Mouse (Mus musculus) brown adipose tissue, adult 24 weeks (tissue): ENCODE measurements at regions not wholly inside any gene's neighbourhood (a gene's known extent, or its start where the extent isn't known, plus 50 kb on each side); places are given as distances from the start of the nearest gene placed in this dataset.

Source experiments
- H3K27ac ChIP-seq: fragments of 200-500 bp; replicated peaks from 2 replicates; pipeline ENCODE4 v1.5.1; 2012; ENCODE audit warnings: low read depth, mild to moderate bottlenecking, low read length
- H3K4me1 ChIP-seq: fragments of 200-500 bp; 2 replicates; pipeline ENCODE4 v1.6.1; 2012; ENCODE audit warnings: low read length, mixed read lengths; ENCODE audit not compliant: control insufficient read depth, insufficient read depth, insufficient read length
- H3K4me3 ChIP-seq: fragments of 200-500 bp; 2 replicates; pipeline ENCODE4 v1.5.1; 2012; ENCODE audit warnings: low read depth, mild to moderate bottlenecking, low read length, moderate library complexity; ENCODE audit not compliant: insufficient read depth

DNA sequence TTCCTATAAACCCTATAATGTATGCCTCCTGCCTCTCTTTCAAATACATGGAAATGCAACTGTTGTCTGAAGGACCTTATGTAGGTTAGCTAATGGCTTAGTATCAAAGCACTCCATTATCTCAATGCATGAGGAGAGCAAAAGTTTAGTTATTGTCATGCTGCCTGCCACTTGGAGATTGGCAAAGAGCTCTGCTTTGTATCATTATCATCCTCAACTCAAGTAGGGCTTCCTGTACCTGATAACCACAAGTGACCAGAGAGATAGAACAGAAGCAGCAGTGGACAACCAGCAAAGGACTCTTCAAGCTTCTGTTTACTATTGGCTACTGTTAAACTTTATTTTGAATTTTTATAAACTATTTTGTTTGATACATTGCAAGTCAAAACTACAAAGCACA lies 484.3 kb upstream of the Marcks start:
- H3K4me1 ChIP-seq: no peaks in the 10 kb centered on the region
- H3K27ac ChIP-seq: no peak overlapping the region
- no peak overlapping the region for H3K4me3 ChIP-seq

- no peak overlapping the region for H3K27ac ChIP-seq
- no peaks in the 10 kb centered on the region for H3K4me1 ChIP-seq
- no peak overlapping the region for H3K4me3 ChIP-seq
Observed at GRCm38 (mm10) chr10:37618606-37619005, 479.9 kb upstream of the Marcks start.

- Histone ChIP-seq H3K27ac (no peak overlapping the region), H3K4me3 (no peak overlapping the region), H3K4me1 (no peaks in the 10 kb centered on the region)
Observed at GRCm38 (mm10) chr10:37617708-37618300, 479.1 kb upstream of the Marcks start.

DNA sequence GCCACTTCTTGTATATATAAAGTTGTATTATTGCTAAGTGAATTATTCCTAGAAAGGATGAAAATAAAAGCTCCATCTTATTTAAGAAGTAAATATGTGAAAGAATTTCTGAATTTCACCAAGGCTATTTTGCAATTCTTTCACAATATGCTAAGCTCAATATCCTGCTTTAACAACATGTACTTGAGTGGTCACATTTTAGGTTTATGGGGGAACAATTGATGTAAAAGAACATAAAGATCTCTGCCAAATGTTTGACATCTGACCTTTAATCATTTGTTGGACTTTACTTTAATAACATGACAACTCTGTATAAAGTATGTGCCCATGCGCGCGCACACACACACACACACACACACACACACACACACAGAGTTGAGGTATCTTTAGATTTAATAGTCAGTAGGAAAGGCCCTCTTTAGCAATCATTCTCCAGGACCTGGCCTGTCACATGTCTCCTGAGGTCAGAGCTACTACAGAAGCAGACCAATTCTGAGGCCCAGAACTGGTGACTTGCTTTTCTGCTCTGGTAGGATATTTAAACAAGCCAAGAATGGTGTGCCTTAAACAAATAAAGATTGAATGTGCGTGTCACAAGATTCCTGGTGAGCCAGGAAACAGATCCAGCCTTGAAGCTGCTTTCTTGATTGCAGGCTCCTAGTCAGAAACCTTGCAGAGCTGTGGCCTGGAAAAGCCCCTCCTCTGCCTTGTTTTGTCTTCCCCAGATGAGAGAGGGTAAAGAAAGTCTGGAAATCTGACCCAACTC lies 477.4 kb upstream of the Marcks start:
- Histone ChIP-seq H3K4me3 (no peak overlapping the region), H3K4me1 (no peaks in the 10 kb centered on the region), H3K27ac (no peak overlapping the region)

GRCm38 (mm10) chr10:37613936-37614335 lies 475.2 kb upstream of the Marcks start:
- Histone ChIP-seq H3K4me3 (no peak overlapping the region), H3K4me1 (no peaks in the 10 kb centered on the region), H3K27ac (no peak overlapping the region)

DNA sequence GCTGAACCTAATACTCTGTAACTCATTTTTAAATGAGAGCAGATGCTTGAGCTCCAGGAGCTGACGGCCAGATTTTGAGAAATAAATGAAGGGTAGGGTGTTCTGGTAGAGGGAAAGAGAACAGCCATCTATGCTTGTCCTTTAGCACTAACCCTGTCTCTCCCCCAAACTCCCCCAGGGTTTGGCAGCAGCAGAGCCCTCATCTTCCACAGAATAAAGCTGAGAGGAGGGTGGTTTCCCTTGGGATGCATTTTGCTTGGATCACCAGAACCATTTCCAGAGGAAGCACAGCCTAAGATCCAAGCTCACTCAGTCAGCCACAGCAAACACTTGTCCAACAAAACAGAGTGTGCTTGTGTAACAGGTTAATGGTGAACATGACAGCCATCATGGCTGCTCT lies 464.8 kb upstream of the Marcks start:
- Histone ChIP-seq H3K27ac (peak overlapping the region; percentile 42; the same call in 1 of the 2 replicates), H3K4me1 (no peaks in the 10 kb centered on the region; the same call in 1 of the 2 replicates), H3K4me3 (no peak overlapping the region)

GRCm38 (mm10) chr10:37602936-37603335 lies 464.2 kb upstream of the Marcks start:
- Histone ChIP-seq H3K4me3 (no peak overlapping the region), H3K4me1 (no peaks in the 10 kb centered on the region; the same call in 1 of the 2 replicates), H3K27ac (peak overlapping the region; percentile 10; the same call in 1 of the 2 replicates)

- H3K4me3 ChIP-seq: no peak overlapping the region
- no peak overlapping the region for H3K27ac ChIP-seq
- no peaks in the 10 kb centered on the region for H3K4me1 ChIP-seq
Observed at GRCm38 (mm10) chr10:37589889-37590288, 451.2 kb upstream of the Marcks start.

DNA sequence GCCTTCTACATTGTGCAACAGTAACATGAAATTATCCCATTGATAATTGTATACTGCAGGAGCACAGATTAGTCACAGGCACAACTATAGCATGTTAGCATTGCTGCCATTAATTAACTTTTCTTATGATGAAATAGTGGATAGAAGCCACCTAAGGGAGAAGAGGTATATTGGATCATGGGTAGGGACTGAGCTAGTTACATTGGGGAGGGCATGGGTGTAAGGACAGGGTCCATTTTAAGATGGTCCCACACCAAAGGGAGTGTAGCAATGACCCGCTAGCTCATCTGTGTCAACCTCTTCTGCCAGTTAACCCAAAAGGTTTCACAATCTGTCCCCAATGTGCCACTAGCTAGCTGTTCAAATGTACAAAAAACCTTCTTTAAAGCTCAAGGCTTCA lies 450.3 kb upstream of the Marcks start:
- no peaks in the 10 kb centered on the region for H3K4me1 ChIP-seq
- H3K4me3 ChIP-seq: no peak overlapping the region
- no peak overlapping the region for H3K27ac ChIP-seq

DNA sequence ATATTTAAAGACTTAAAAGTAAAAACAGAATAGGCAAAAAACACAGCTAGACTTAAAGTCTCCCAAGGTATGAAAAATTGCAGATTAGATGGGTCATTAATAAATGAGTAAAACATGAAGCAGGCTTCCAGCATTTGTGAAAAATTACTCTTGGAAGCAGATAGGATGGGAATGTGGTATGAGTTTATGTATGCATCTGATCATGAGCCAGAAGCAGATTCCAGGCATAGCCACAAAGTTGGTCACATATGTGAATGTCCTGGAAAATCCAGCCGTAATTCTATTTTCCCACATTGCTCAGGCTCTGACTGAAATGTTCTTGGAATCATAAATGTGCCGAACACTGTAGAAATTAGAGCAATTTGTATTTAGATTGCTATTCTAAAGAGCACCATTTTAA lies 432.5 kb upstream of the Marcks start:
- Histone ChIP-seq H3K4me3 (no peak overlapping the region), H3K27ac (no peak overlapping the region), H3K4me1 (no peaks in the 10 kb centered on the region)

DNA sequence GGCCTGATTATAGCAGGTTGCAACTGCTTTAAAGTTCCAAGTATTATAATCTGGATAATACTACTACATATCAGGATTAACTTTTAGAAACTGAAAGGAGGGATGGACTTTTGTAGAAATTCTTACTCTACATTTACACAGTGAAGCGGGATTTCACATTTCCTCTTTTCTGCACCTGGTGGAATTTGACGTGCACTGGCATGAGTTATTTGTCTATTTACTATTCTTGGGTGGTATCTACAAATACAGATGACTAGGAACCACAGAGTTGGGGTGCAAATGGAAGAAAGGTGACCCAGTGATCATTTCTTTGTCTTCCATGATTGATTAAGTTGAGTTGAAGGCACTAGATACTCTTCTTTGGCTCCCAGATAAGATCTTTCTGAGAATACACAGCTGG lies 423.0 kb upstream of the Marcks start:
- Histone ChIP-seq H3K4me3 (no peak overlapping the region), H3K4me1 (no peaks in the 10 kb centered on the region), H3K27ac (no peak overlapping the region)

DNA sequence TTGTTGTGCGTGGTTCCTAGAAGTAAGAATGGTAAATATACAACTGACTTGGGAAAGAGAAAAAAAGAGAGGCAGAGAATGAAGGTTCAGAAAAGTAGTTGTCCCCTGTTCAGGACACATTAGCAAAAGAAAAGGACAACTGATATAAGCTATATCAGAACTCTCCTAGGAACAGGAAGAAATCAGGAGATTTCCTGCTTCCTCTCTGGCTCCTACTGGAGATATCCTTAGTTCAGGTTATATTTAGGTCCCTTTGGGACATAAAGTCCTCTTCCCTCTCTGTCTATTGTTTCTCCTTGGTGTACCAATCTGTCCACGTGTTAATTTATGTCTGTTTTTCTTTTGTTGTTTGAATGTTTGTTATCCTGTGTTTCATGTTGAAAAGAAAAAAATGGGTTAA lies 410.7 kb upstream of the Marcks start:
- Histone ChIP-seq H3K4me3 (no peak overlapping the region), H3K27ac (no peak overlapping the region), H3K4me1 (no peaks in the 10 kb centered on the region)

DNA sequence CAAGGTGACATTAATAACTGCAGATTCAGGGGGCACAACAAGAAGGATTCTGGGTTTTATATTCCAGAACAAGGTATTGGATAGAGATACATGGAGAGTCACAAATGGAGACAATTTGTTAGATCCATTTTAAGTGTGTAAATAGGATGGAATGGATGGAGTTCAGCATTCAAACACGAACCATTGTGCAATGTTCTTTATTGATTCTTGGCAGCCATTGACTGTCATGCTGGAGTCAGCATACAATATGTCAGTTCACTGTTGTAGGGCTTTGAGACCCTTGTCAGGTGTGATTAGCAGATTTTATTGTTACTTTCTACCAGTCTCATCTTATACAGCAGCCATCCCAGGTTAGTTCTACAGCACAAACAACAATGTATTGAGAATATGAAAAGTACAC lies 402.0 kb upstream of the Marcks start:
- H3K4me3 ChIP-seq: no peak overlapping the region
- H3K4me1 ChIP-seq: no peaks in the 10 kb centered on the region
- no peak overlapping the region for H3K27ac ChIP-seq

DNA sequence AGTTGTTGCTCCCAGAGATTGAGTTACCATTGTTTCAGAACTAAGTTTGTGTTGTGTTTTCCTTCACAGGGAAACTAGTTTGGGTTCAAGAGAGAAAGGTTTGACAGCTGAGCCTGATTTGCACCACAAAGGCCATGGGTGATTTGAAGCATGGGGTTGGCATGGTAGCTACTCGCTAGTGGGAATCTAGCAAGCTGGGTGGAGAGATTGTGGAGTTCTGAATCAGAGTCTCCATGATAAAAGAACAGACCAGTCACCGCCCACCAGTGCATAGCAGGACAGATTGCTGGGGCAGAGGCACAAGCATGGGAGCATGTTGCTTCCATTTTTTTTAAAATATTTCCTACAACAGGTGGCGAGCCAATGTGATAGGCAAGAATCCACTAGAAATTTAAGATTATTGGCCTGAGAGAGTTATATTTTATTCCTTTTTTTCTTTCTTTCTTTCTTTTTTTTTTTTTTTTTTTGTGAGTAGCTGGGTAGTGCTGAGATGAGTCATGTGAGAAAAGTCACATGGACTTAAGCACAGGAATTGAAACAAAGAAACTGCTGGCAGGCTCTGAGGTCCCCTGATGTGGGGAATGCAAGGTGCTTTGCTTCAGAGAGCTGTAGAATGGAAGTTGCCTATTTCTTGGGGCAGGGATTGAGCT lies 367.4 kb upstream of the Marcks start:
- H3K27ac ChIP-seq: no peak overlapping the region
- H3K4me1 ChIP-seq: peaks cover 2% of the 10 kb centered on the region; the same call in 1 of the 2 replicates
- no peak overlapping the region for H3K4me3 ChIP-seq

DNA sequence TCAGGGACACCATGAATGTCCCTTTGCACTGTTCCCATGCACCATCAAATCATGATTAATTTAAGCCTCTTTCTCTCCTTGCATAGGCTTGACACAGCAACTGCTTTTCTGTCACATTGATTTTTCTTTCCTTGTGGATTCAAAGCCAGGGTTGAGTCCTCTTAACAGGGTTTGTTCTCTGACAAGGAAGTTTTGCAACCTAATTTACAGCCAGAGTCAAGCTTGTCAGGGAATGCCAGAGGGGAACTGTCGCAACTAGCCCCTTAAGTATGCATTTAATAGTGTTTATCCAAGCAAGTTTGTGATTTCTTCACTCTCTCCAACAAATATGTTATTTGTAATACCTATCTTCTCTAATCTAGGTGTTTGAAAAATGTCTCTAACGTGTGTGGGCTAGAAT lies 365.7 kb upstream of the Marcks start:
- Histone ChIP-seq H3K27ac (no peak overlapping the region), H3K4me1 (peaks cover 2% of the 10 kb centered on the region; the same call in 1 of the 2 replicates), H3K4me3 (no peak overlapping the region)

DNA sequence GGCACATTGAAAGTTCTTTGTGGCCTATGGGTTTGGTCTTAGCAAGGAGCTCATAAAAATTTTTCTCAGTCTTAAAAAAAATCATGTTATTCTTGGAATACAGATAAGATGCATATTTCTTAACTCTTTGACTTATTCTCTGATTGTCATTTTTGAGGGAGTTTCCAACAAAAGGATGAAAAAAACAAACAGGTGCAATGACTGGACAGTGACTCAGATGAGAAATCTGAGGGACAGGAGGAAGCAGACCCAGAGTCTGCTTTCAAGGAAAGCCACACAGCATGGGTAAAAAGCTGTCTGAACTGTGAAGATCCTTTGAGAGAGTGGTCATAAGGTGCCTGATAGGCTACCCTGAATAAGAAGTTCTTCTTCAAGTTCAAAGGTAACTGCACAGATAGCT lies 363.8 kb upstream of the Marcks start:
- Histone ChIP-seq H3K4me1 (peaks cover 2% of the 10 kb centered on the region; the same call in 1 of the 2 replicates), H3K27ac (no peak overlapping the region), H3K4me3 (no peak overlapping the region)
